Mouse (Mus musculus): ENCODE measurements around the gene Cenpb.

Cenpb gene

GRCm38 (mm10) chr2:131196606-131197316 is 16.9 kb upstream of the Cenpb start:
- DNase-seq (ENCODE audit: low spot score), result no peak

GRCm38 (mm10) chr2:131191005-131191390 is 11.1 kb upstream of the Cenpb start:
- DNase-seq (ENCODE audit: low spot score), result no peak

- DNase-seq (ENCODE audit: low spot score), result no peak
Measured at GRCm38 (mm10) chr2:131190344-131191004, 10.6 kb upstream of the Cenpb start.

- DNase-seq (ENCODE audit: low spot score), result no peak
Measured at GRCm38 (mm10) chr2:131189521-131190309, 9.8 kb upstream of the Cenpb start.

GRCm38 (mm10) chr2:131188311-131188710 is 8.4 kb upstream of the Cenpb start:
- DNase-seq (ENCODE audit: low spot score), result no peak

GRCm38 (mm10) chr2:131187602-131187922 is 7.7 kb upstream of the Cenpb start:
- DNase-seq (ENCODE audit: low spot score), result no peak

- DNase-seq (ENCODE audit: low spot score), result peak; percentile 78
Measured at GRCm38 (mm10) chr2:131186771-131187601, 7.1 kb upstream of the Cenpb start, which contains the start of the genes Cdc25b and Spef1. Cdc25b (plus strand) TSS chr2:131186949. Spef1 (minus strand) TSS chr2:131187282.

GRCm38 (mm10) chr2:131186343-131186742 is 6.5 kb upstream of the Cenpb start:
- DNase-seq (ENCODE audit: low spot score), result no peak

- DNase-seq (ENCODE audit: low spot score), result peak; percentile 36
Measured at GRCm38 (mm10) chr2:131179246-131179886, 501 bp downstream of the Cenpb start.

- no peak for DNase-seq (ENCODE audit: low spot score)
Measured at GRCm38 (mm10) chr2:131178828-131179245, 1.0 kb downstream of the Cenpb start.

GRCm38 (mm10) chr2:131177932-131178331 is 1.9 kb downstream of the Cenpb start:
- no peak for DNase-seq (ENCODE audit: low spot score)

GRCm38 (mm10) chr2:131176491-131176890 is 3.4 kb downstream of the Cenpb start:
- no peak for DNase-seq (ENCODE audit: low spot score)

GRCm38 (mm10) chr2:131175945-131176309 is 3.9 kb downstream of the Cenpb start:
- no peak for DNase-seq (ENCODE audit: low spot score)

GRCm38 (mm10) chr2:131175286-131175944 is 4.5 kb downstream of the Cenpb start:
- DNase-seq (ENCODE audit: low spot score), result no peak

GRCm38 (mm10) chr2:131174700-131175099 is 5.2 kb downstream of the Cenpb start:
- no peak for DNase-seq (ENCODE audit: low spot score)

GRCm38 (mm10) chr2:131172322-131172721 is 7.5 kb downstream of the Cenpb start:
- no peak for DNase-seq (ENCODE audit: low spot score)

- peak; percentile 66 for DNase-seq (ENCODE audit: low spot score)
Measured at GRCm38 (mm10) chr2:131171401-131172104, 8.3 kb downstream of the Cenpb start.

GRCm38 (mm10) chr2:131170936-131171335 is 8.9 kb downstream of the Cenpb start:
- DNase-seq (ENCODE audit: low spot score), result no peak

- no peak for DNase-seq (ENCODE audit: low spot score)
Measured at GRCm38 (mm10) chr2:131168914-131169313, 11.0 kb downstream of the Cenpb start.

GRCm38 (mm10) chr2:131167984-131168383 is 11.9 kb downstream of the Cenpb start:
- DNase-seq (ENCODE audit: low spot score), result no peak
